Mouse (Mus musculus) ES-Bruce4 (cell line): ENCODE data around the gene Rsph1.
A peak's percentile ranks its signal among the peaks of the same experiment; 100 is the strongest.

Experiments
- CTCF ChIP-seq: IDR thresholded peaks from one replicate; pipeline ENCODE4 v1.8.1; 2011; ENCODE audit warnings: low read depth, low read length
- EP300 ChIP-seq: IDR thresholded peaks from 2 replicates; pipeline ENCODE4 v1.6.1; 2011; ENCODE audit warnings: low read depth, low read length; ENCODE audit not compliant: insufficient read depth
- POLR2A ChIP-seq: IDR thresholded peaks from one replicate; pipeline ENCODE4 v1.8.1; 2011; ENCODE audit warnings: low read length; ENCODE audit not compliant: insufficient read depth

- TF ChIP-seq EP300 (peak; percentile 58), POLR2A (no peak), CTCF (no peak)
Measured at GRCm38 (mm10) chr17:31304895-31305775, 28.0 kb upstream of the Rsph1 start.
